Mouse (Mus musculus): ENCODE results near the gene Akt1s1.
"Not testable (repeated sequence)": the region's sequence is repeated elsewhere in the genome, so short reads cannot be mapped to it uniquely, and the experiment has no call there.

The Akt1s1 gene

GRCm38 (mm10) chr7:44871181-44871580, 22.4 kb downstream of the Akt1s1 start:
- peak; percentile 44 for DNase-seq

GRCm38 (mm10) chr7:44871774-44872173, 23.0 kb downstream of the Akt1s1 start:
- DNase-seq: not testable (repeated sequence)

GRCm38 (mm10) chr7:44877833-44878232, 29.0 kb downstream of the Akt1s1 start:
- no peak for DNase-seq

GRCm38 (mm10) chr7:44883036-44883435, 34.2 kb downstream of the Akt1s1 start:
- DNase-seq: no peak

GRCm38 (mm10) chr7:44884637-44885036, 35.8 kb downstream of the Akt1s1 start:
- DNase-seq: no peak

GRCm38 (mm10) chr7:44886964-44887363, 38.2 kb downstream of the Akt1s1 start:
- DNase-seq: no peak

GRCm38 (mm10) chr7:44888256-44889105, 39.7 kb downstream of the Akt1s1 start:
- no peak for DNase-seq

GRCm38 (mm10) chr7:44890180-44890579, 41.4 kb downstream of the Akt1s1 start:
- no peak for DNase-seq

GRCm38 (mm10) chr7:44890737-44891136, 41.9 kb downstream of the Akt1s1 start:
- DNase-seq: no peak

- no peak for DNase-seq
Measured at GRCm38 (mm10) chr7:44891611-44892010, 42.8 kb downstream of the Akt1s1 start.

- peak; percentile 91 for DNase-seq
Measured at GRCm38 (mm10) chr7:44892276-44892921, 43.6 kb downstream of the Akt1s1 start, which contains the start of gene Med25. Med25 (minus strand) TSS chr7:44892712.

GRCm38 (mm10) chr7:44893197-44893596, 44.4 kb downstream of the Akt1s1 start:
- no peak for DNase-seq

- no peak for DNase-seq
Measured at GRCm38 (mm10) chr7:44894175-44894574, 45.4 kb downstream of the Akt1s1 start.

- DNase-seq: no peak
Measured at GRCm38 (mm10) chr7:44895206-44895592, 46.4 kb downstream of the Akt1s1 start.

- peak; percentile 94 for DNase-seq
Measured at GRCm38 (mm10) chr7:44895593-44896434, 47.0 kb downstream of the Akt1s1 start, which contains the start of gene Fuz. Fuz (plus strand) TSS chr7:44896079.

GRCm38 (mm10) chr7:44896499-44896898, 47.7 kb downstream of the Akt1s1 start:
- peak; percentile 58 for DNase-seq

- DNase-seq: peak; percentile 74
Measured at GRCm38 (mm10) chr7:44898607-44899006, 49.8 kb downstream of the Akt1s1 start.

- peak; percentile 32 for DNase-seq
Measured at GRCm38 (mm10) chr7:44900632-44901031, 51.8 kb downstream of the Akt1s1 start.

- DNase-seq: peak; percentile 33
Measured at GRCm38 (mm10) chr7:44901230-44901722, 52.5 kb downstream of the Akt1s1 start.
